Mouse (Mus musculus) hindbrain, embryonic 11.5 days (tissue): ENCODE data around the gene Kmt5a. TPM values are rescaled to one million over a fixed set of nuclear protein-coding genes. Genes with fewer than 3 reads are reported as not detected.

Experiments used
- ATAC-seq: fragments of 200-750 bp; cut with Nextera tagmentation; 2 replicates; pipeline ENCODE4 v1.8.0; 2017; ENCODE audit warnings: mild to moderate bottlenecking, moderate TSS enrichment, moderate library complexity; ENCODE audit not compliant: low FRiP score
- DNase-seq: peaks from one replicate; pipeline ENCODE4 v3.0.0-alpha.2; 2015; ENCODE audit warnings: low spot score
- H3K27ac ChIP-seq: fragments of 300-500 bp; sonication (generic); 2 replicates; pipeline ENCODE4 v1.5.1; 2014; ENCODE audit warnings: mild to moderate bottlenecking, low read depth, low read length
- H3K27me3 ChIP-seq: fragments of 300-500 bp; sonication (generic); 2 replicates; pipeline ENCODE4 v1.6.1; 2014; ENCODE audit warnings: mild to moderate bottlenecking, low read length, moderate library complexity, mixed read lengths; ENCODE audit not compliant: control insufficient read depth, insufficient read depth
- H3K36me3 ChIP-seq: fragments of 300-500 bp; sonication (generic); 2 replicates; pipeline ENCODE4 v1.6.1; 2014; ENCODE audit warnings: mild to moderate bottlenecking, low read length, moderate library complexity, mixed read lengths; ENCODE audit not compliant: control insufficient read depth, insufficient read depth
- H3K4me1 ChIP-seq: fragments of 300-500 bp; sonication (generic); replicated peaks from 2 replicates; pipeline ENCODE4 v1.6.1; 2014; ENCODE audit warnings: low read length, mixed read lengths; ENCODE audit not compliant: control insufficient read depth, insufficient read depth
- H3K4me2 ChIP-seq: fragments of 300-500 bp; sonication (generic); replicated peaks from 2 replicates; pipeline ENCODE4 v1.6.1; 2014; ENCODE audit warnings: mild to moderate bottlenecking, low read depth, low read length
- H3K4me3 ChIP-seq: fragments of 300-500 bp; sonication (generic); 2 replicates; pipeline ENCODE4 v1.5.1; 2014; ENCODE audit warnings: low read depth, low read length
- H3K9ac ChIP-seq: fragments of 300-500 bp; sonication (generic); 2 replicates; pipeline ENCODE4 v1.6.1; 2014; ENCODE audit warnings: low read depth, low read length
- H3K9me3 ChIP-seq: fragments of 300-500 bp; sonication (generic); 2 replicates; pipeline ENCODE4 v1.6.1; 2016; ENCODE audit warnings: low read length; ENCODE audit not compliant: control insufficient read depth
- WGBS: fragments of 180-500 bp; shearing (Covaris S2); extraction: QIAGEN DNeasy Blood & Tissue Kit; methylation state at CpG from one replicate; pipeline ENCODE4 v1.1.7; 2014; 5-methylcytosine and 5-hydroxymethylcytosine counted together
- polyA plus RNA-seq: library from polyadenylated mRNA; unstranded; fragments of >200 nt; fragmentation: Nextera tagmentation; extraction: Ambion mirVana; gene quantifications from 2 replicates; pipeline ENCODE4 v1.2.1, GENCODE M21; 2014

Kmt5a gene
- polyA plus RNA-seq, 1 experiment from 2014 or later = 52.2 TPM

DNA sequence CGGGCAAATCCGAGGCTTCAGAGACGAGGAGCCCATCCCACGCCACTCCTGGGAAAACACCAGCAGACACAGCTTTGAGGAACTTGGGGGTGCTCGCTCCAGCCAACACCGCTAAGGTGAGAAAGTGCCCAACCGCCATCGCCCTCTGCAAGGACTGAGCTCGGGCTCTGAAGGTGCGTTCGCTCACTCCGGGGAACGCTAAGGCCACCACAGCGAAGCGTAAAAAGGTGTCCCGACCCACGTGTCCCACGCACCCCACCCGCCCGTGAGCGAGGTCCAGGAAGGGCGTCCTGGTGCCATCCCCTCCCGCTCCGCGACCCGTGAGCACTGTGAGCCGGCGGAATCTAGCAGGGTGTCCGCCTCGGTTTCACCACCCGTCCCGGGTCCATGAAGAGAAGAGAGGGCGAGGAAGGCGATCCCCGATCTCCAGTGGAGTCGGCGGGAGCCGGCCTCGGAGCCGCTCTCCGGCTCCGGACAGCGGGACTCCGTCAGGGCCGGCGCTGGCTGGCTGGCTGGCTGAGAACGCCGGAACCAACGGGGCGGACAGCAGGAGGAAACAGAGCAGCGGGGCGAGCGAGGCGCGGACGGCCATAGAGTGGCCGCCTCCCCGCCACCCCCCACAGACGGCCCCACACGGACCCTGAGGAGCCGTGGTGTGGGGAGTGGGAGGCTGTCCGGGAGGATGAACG lies 14.9 kb upstream of the Kmt5a start:
- Histone ChIP-seq H3K4me2 (peak overlapping the region; percentile 89), H3K4me3 (peak overlapping the region; percentile 99), H3K27me3 (no peaks in the 10 kb centered on the region), H3K9me3 (no peaks in the 10 kb centered on the region), H3K9ac (peak overlapping the region; percentile 93), H3K27ac (peak overlapping the region; percentile 81), H3K4me1 (no peaks in the 10 kb centered on the region), H3K36me3 (0 out of 2 replicates have a peak, but pooled peaks cover 3% of the 10 kb centered on the region)
- DNase-seq (no peak), ATAC-seq (peak; percentile 81)
- WGBS = under 1% methylated on average over 59 of the region's 63 CpGs

GRCm38 (mm10) chr5:124425412-124426259 lies 14.1 kb upstream of the Kmt5a start, which contains the start of gene Sbno1:
TSS of gene Sbno1 (minus strand) at chr5:124426001.
- Histone ChIP-seq H3K9ac (peak within 1 kb of the TSS; percentile 93), H3K36me3 (0 out of 2 replicates have a peak, but pooled peaks cover 3% of the 10 kb centered on the region), H3K27me3 (no peaks in the 10 kb centered on the region), H3K4me1 (no peaks in the 10 kb centered on the region), H3K27ac (peak within 1 kb of the TSS; percentile 81), H3K4me2 (peak within 1 kb of the TSS; percentile 89), H3K9me3 (no peaks in the 10 kb centered on the region), H3K4me3 (peak within 1 kb of the TSS; percentile 99)
- peak; percentile 92 for ATAC-seq
- DNase-seq = peak; percentile 95
- 1% methylated on average over 59 of the region's 81 CpGs for WGBS

DNA sequence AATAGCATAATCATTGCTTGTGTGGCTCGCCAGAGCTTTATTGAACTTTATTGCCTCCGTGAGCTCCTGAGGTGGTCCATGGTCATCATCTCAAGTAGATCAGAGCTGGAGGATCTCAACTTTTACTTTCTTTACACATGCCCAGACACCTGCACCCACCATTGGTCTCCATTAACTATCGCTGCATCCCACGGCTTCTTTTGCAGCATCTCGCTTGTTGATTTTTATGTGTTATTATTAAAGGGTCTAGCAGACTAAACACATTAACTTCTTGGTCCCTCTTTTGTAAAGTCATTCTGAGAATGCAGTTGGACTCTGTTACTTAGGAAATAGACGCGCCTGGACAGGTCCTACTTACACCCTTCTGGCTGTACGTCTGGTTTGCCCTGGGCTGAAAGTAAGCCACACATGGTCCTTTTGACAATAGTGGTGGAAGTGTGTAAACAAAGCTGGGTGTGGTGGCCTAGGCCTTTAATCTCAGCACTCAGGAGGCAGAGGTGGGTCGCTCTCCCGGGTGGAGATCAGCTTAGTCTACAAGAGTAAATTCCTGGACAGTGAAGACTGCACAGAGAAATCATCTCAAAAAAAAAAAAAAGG lies 13.2 kb upstream of the Kmt5a start:
- Histone ChIP-seq H3K4me2 (peak overlapping the region; percentile 31), H3K27me3 (no peaks in the 10 kb centered on the region), H3K27ac (no peak overlapping the region), H3K9me3 (no peaks in the 10 kb centered on the region), H3K9ac (no peak overlapping the region), H3K4me1 (no peaks in the 10 kb centered on the region), H3K36me3 (0 out of 2 replicates have a peak, but pooled peaks cover 3% of the 10 kb centered on the region), H3K4me3 (peak overlapping the region; percentile 99)
- 91% methylated on average over 10 of the region's 10 CpGs for WGBS
- ATAC-seq = 0 out of 2 replicates have a peak, but pooled peaks have one; percentile 5
- no peak for DNase-seq

DNA sequence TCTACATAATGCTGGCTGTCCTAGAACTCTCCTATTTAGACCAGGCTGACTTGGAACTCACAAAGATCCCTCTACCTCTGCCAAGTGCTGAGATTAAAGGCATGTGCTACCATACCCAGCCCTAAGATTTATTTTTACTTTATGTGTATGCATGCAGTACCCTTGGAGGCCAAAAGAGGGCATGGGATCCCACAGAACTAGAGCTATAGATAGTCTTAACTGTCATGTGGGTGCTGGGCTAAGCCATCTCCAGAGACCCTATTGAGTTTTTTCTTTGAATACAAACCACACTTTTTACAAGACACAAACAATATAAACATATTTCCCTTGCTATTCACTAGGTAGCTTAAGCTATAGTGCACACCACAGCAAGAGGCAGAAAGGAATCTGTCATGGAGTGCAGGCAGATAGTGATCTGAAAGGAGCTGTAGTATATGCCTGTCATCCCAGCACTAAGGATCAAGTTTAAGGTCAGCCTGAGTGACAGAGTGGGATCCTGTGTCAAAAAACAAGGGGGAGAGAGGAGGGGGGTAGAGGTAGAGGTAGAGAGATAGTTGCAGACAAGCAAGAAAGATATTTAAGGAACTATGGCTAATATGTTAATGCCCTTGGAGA lies 7.2 kb upstream of the Kmt5a start:
- H3K27me3 ChIP-seq = no peaks in the 10 kb centered on the region
- ATAC-seq (no peak), DNase-seq (peak; percentile 72)
- no peaks in the 10 kb centered on the region for H3K4me1 ChIP-seq
- H3K4me2 ChIP-seq = no peak overlapping the region
- no peak overlapping the region for H3K27ac ChIP-seq
- H3K4me3 ChIP-seq = no peak overlapping the region
- H3K9me3 ChIP-seq = no peaks in the 10 kb centered on the region
- H3K9ac ChIP-seq = no peak overlapping the region
- no peaks in the 10 kb centered on the region for H3K36me3 ChIP-seq

- Histone ChIP-seq H3K36me3 (no peaks in the 10 kb centered on the region), H3K4me1 (no peaks in the 10 kb centered on the region), H3K27ac (no peak overlapping the region), H3K9me3 (no peaks in the 10 kb centered on the region), H3K4me2 (no peak overlapping the region), H3K4me3 (no peak overlapping the region), H3K27me3 (no peaks in the 10 kb centered on the region), H3K9ac (no peak overlapping the region)
- ATAC-seq = no peak
- 72% methylated on average over 2 of the region's 2 CpGs for WGBS
- DNase-seq = no peak
These were observed 6.7 kb upstream of the Kmt5a start for GRCm38 (mm10) chr5:124433048-124433447.

GRCm38 (mm10) chr5:124438229-124438628 lies 1.5 kb upstream of the Kmt5a start:
- Histone ChIP-seq H3K36me3 (no peaks in the 10 kb centered on the region), H3K9me3 (no peaks in the 10 kb centered on the region), H3K4me2 (no peak overlapping the region), H3K4me3 (no peak overlapping the region), H3K27ac (no peak overlapping the region), H3K27me3 (no peaks in the 10 kb centered on the region), H3K4me1 (no peaks in the 10 kb centered on the region), H3K9ac (no peak overlapping the region)
- WGBS = 93% methylated on average over 5 of the region's 5 CpGs
- ATAC-seq (no peak), DNase-seq (no peak)

GRCm38 (mm10) chr5:124438746-124439145 lies 984 bp upstream of the Kmt5a start:
- H3K9me3 ChIP-seq = no peaks in the 10 kb centered on the region
- H3K4me2 ChIP-seq = no peak overlapping the region; the same call in 1 of the 2 replicates
- H3K9ac ChIP-seq = no peak overlapping the region
- H3K36me3 ChIP-seq = no peaks in the 10 kb centered on the region
- no peak overlapping the region for H3K4me3 ChIP-seq
- H3K27ac ChIP-seq = no peak overlapping the region
- ATAC-seq = no peak
- no peaks in the 10 kb centered on the region for H3K4me1 ChIP-seq
- no peak for DNase-seq
- WGBS = 69% methylated on average over 5 of the region's 5 CpGs
- H3K27me3 ChIP-seq = no peaks in the 10 kb centered on the region

GRCm38 (mm10) chr5:124440094-124440701 lies 468 bp downstream of the Kmt5a start:
- H3K27me3 ChIP-seq = no peaks in the 10 kb centered on the region
- peak overlapping the region; percentile 68 for H3K4me2 ChIP-seq
- H3K9me3 ChIP-seq = no peaks in the 10 kb centered on the region
- no peaks in the 10 kb centered on the region; the same call in 1 of the 2 replicates for H3K4me1 ChIP-seq
- H3K36me3 ChIP-seq = no peaks in the 10 kb centered on the region
- DNase-seq (peak; percentile 78), ATAC-seq (no peak; the same call in none of the 2 replicates)
- under 1% methylated on average over 30 of the region's 30 CpGs for WGBS
- H3K4me3 ChIP-seq = peak overlapping the region; percentile 45
- H3K27ac ChIP-seq = peak overlapping the region; percentile 65
- peak overlapping the region; percentile 58 for H3K9ac ChIP-seq
